Mouse (Mus musculus) layer of hippocampus, adult 18-20 months (tissue): Measurements from ENCODE around the gene Zfp771. TPM values are rescaled to one million over a fixed set of nuclear protein-coding genes. Genes with fewer than 3 reads are reported as not detected.

Experiments used
- DNase-seq, 2 experiments: peaks; one replicate each; pipeline ENCODE4 v3.0.0; 2022; ENCODE audit warnings: low spot score in 2 of 2
- total RNA-seq, 2 experiments: library from RNA; stranded (reverse); gene quantifications; 2 replicates each; pipeline ENCODE4 v1.2.3; 2021

The Zfp771 gene
- total RNA-seq, 2 experiments from 2014 or later = 62.6 to 66.0 TPM

- DNase-seq = no peak
These were observed 9.3 kb downstream of the Zfp771 start for GRCm38 (mm10) chr7:127253341-127253740.

- DNase-seq = peak; percentile 95 to 96
These were observed 10.0 kb downstream of the Zfp771 start for GRCm38 (mm10) chr7:127253821-127254769.

- DNase-seq = no peak
These were observed 10.9 kb downstream of the Zfp771 start for GRCm38 (mm10) chr7:127255008-127255407.

- no peak for DNase-seq
These were observed 11.9 kb downstream of the Zfp771 start for GRCm38 (mm10) chr7:127255965-127256364.

- no peak for DNase-seq
These were observed 12.4 kb downstream of the Zfp771 start for GRCm38 (mm10) chr7:127256518-127256917.

GRCm38 (mm10) chr7:127259186-127259905, 15.3 kb downstream of the Zfp771 start:
- no peak for DNase-seq

- peak; percentile 97 to 99 for DNase-seq
These were observed 16.4 kb downstream of the Zfp771 start, which contains the start of gene Dctpp1 for GRCm38 (mm10) chr7:127260309-127261111. Gene Dctpp1, minus strand, starts transcription at chr7:127260709.

GRCm38 (mm10) chr7:127262218-127262961, 18.3 kb downstream of the Zfp771 start:
- no peak for DNase-seq

- DNase-seq = no peak
These were observed 19.5 kb downstream of the Zfp771 start for GRCm38 (mm10) chr7:127263526-127263925.

- no peak for DNase-seq
These were observed 26.2 kb downstream of the Zfp771 start for GRCm38 (mm10) chr7:127270256-127270655.

GRCm38 (mm10) chr7:127270666-127271065, 26.6 kb downstream of the Zfp771 start:
- no peak for DNase-seq

- no peak for DNase-seq
These were observed 27.0 kb downstream of the Zfp771 start for GRCm38 (mm10) chr7:127271093-127271492.

- DNase-seq = no peak
These were observed 28.5 kb downstream of the Zfp771 start for GRCm38 (mm10) chr7:127272566-127272965.

GRCm38 (mm10) chr7:127273118-127273923, 29.2 kb downstream of the Zfp771 start:
- DNase-seq = no peak

- DNase-seq = peak; percentile 88 to 99
These were observed 30.1 kb downstream of the Zfp771 start, which contains the start of gene Sephs2 for GRCm38 (mm10) chr7:127273925-127274789. Gene Sephs2, minus strand, starts transcription at chr7:127274055.

- DNase-seq = no peak
These were observed 32.5 kb downstream of the Zfp771 start for GRCm38 (mm10) chr7:127276519-127276961.

GRCm38 (mm10) chr7:127278311-127278710, 34.2 kb downstream of the Zfp771 start:
- DNase-seq = no peak

- DNase-seq = no peak
These were observed 36.0 kb downstream of the Zfp771 start for GRCm38 (mm10) chr7:127280092-127280491.
